Mouse (Mus musculus): ENCODE measurements around the gene Plcl2.

- TF ChIP-seq CTCF (IDR thresholded peaks at IDR 0.05; ENCODE audit: control insufficient read depth, insufficient read depth, insufficient replicate concordance, low read depth, low read length), result no peak
- TF ChIP-seq POLR2A (IDR thresholded peaks at IDR 0.05; ENCODE audit: control insufficient read depth, low read depth, low read length), result no peak
Measured at GRCm38 (mm10) chr17:50678748-50679147, 169.5 kb downstream of the Plcl2 start.

All from testis, adult 2 months (tissue).